Mouse (Mus musculus): ENCODE measurements at regions not wholly inside any gene's neighbourhood (a gene's known extent, or its start where the extent isn't known, plus 50 kb on each side); places are given as distances from the start of the nearest gene placed in this dataset.
A peak's percentile ranks its signal among the peaks of the same experiment; 100 is the strongest.

GRCm38 (mm10) chr1:190422874-190423273, 252.4 kb upstream of the Prox1 start:
- ATAC-seq (ENCODE audit: low read depth), result no peak
- Histone ChIP-seq H3K9ac (ENCODE audit: low read depth, low read length) (no peak overlapping the region), H3K27ac (replicated peaks; ENCODE audit: low read depth, low read length) (no peak overlapping the region), H3K4me2 (ENCODE audit: low read depth, low read length) (no peak overlapping the region), H3K36me3 (ENCODE audit: control insufficient read depth, insufficient read depth, low read length) (no peaks in the 10 kb centered on the region), H3K9me3 (ENCODE audit: control insufficient read depth, low read length) (no peaks in the 10 kb centered on the region), H3K4me3 (ENCODE audit: low read depth, low read length) (no peak overlapping the region), H3K4me1 (ENCODE audit: control insufficient read depth, insufficient read depth, low read length) (no peaks in the 10 kb centered on the region), H3K27me3 (replicated peaks; ENCODE audit: control insufficient read depth, insufficient read depth, low read length) (peaks cover 2% of the 10 kb centered on the region; the same call in 1 of the 2 replicates)
- 63% methylated on average over 9 of the region's 9 CpGs for WGBS
- DNase-seq (ENCODE audit: low spot score), result peak; percentile 40

- Histone ChIP-seq H3K4me3 (ENCODE audit: low read depth, low read length) (no peak overlapping the region), H3K4me2 (ENCODE audit: low read depth, low read length) (no peak overlapping the region), H3K4me1 (ENCODE audit: control insufficient read depth, insufficient read depth, low read length) (no peaks in the 10 kb centered on the region), H3K9ac (ENCODE audit: low read depth, low read length) (no peak overlapping the region), H3K27me3 (replicated peaks; ENCODE audit: control insufficient read depth, insufficient read depth, low read length) (peaks cover 3% of the 10 kb centered on the region; the same call in 1 of the 2 replicates), H3K27ac (replicated peaks; ENCODE audit: low read depth, low read length) (no peak overlapping the region), H3K36me3 (ENCODE audit: control insufficient read depth, insufficient read depth, low read length) (no peaks in the 10 kb centered on the region), H3K9me3 (ENCODE audit: control insufficient read depth, low read length) (no peaks in the 10 kb centered on the region)
- ATAC-seq (ENCODE audit: low read depth) (no peak), DNase-seq (ENCODE audit: low spot score) (peak; percentile 43)
- WGBS, result 73% methylated on average over 13 of the region's 13 CpGs
Measured at GRCm38 (mm10) chr1:190419709-190420108, 249.2 kb upstream of the Prox1 start.

DNA sequence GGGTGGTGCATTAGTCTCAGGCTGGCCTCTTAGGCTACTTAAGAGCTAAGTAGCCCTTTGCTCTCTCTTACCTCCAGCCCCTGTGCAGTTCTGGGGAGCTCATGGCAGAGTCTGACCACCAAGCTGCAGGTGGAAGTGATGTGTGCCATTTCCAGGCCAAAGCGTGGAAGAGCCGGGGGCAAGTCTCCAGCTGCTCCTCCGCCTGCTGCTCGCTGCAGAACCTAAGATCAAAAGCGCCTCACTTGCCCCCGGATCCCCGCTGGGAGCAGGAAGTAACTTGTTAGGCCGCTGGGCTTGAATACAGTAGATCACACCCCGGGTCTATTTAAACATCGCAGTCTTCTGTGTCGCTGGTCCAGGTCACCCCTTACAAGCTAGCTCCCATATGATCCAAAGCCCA, 246.8 kb upstream of the Prox1 start:
- Histone ChIP-seq H3K9ac (ENCODE audit: low read depth, low read length) (no peak overlapping the region), H3K27ac (replicated peaks; ENCODE audit: low read depth, low read length) (no peak overlapping the region), H3K4me3 (ENCODE audit: low read depth, low read length) (no peak overlapping the region), H3K27me3 (replicated peaks; ENCODE audit: control insufficient read depth, insufficient read depth, low read length) (peaks cover 3% of the 10 kb centered on the region; the same call in 1 of the 2 replicates), H3K4me1 (ENCODE audit: control insufficient read depth, insufficient read depth, low read length) (no peaks in the 10 kb centered on the region), H3K9me3 (ENCODE audit: control insufficient read depth, low read length) (no peaks in the 10 kb centered on the region), H3K4me2 (ENCODE audit: low read depth, low read length) (no peak overlapping the region), H3K36me3 (ENCODE audit: control insufficient read depth, insufficient read depth, low read length) (no peaks in the 10 kb centered on the region)
- ATAC-seq (ENCODE audit: low read depth) (no peak), DNase-seq (ENCODE audit: low spot score) (peak; percentile 5)
- WGBS, result 5% methylated on average over 11 of the region's 11 CpGs

DNA sequence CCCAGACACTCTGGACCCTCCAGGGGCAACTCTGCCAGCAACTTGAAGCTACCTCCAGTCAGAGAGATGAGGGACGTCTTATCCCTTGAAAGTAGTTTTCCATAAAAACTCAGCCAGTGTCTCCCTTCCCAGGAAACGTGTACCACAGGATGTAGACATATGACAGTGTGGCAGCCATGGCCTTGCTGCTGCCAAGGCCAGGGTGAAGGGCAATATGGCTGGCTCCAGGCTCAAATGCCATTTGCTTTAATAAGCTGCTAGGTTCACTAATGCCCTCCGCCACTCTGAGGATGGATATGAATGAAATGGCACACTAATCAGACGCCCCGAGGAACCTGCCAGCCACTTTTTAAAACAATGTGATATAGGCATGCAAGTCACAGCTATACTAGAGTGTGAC, 241.2 kb upstream of the Prox1 start:
- ATAC-seq (ENCODE audit: low read depth) (no peak), DNase-seq (ENCODE audit: low spot score) (no peak)
- no peak overlapping the region for H3K9ac ChIP-seq (ENCODE audit: low read depth, low read length)
- H3K4me1 ChIP-seq (ENCODE audit: control insufficient read depth, insufficient read depth, low read length), result no peaks in the 10 kb centered on the region
- no peaks in the 10 kb centered on the region for H3K27me3 ChIP-seq (replicated peaks; ENCODE audit: control insufficient read depth, insufficient read depth, low read length)
- H3K9me3 ChIP-seq (ENCODE audit: control insufficient read depth, low read length), result no peaks in the 10 kb centered on the region
- no peaks in the 10 kb centered on the region for H3K36me3 ChIP-seq (ENCODE audit: control insufficient read depth, insufficient read depth, low read length)
- H3K27ac ChIP-seq (replicated peaks; ENCODE audit: low read depth, low read length), result no peak overlapping the region
- no peak overlapping the region for H3K4me3 ChIP-seq (ENCODE audit: low read depth, low read length)
- 84% methylated on average over 5 of the region's 5 CpGs for WGBS
- no peak overlapping the region for H3K4me2 ChIP-seq (ENCODE audit: low read depth, low read length)

- DNase-seq (ENCODE audit: low spot score), result no peak
- no peaks in the 10 kb centered on the region for H3K27me3 ChIP-seq (replicated peaks; ENCODE audit: control insufficient read depth, insufficient read depth, low read length)
- no peaks in the 10 kb centered on the region for H3K4me1 ChIP-seq (ENCODE audit: control insufficient read depth, insufficient read depth, low read length)
- no peak overlapping the region for H3K4me2 ChIP-seq (ENCODE audit: low read depth, low read length)
- WGBS, result 62% methylated on average over 12 of the region's 12 CpGs
- no peak overlapping the region for H3K27ac ChIP-seq (replicated peaks; ENCODE audit: low read depth, low read length)
- H3K9me3 ChIP-seq (ENCODE audit: control insufficient read depth, low read length), result no peaks in the 10 kb centered on the region
- H3K36me3 ChIP-seq (ENCODE audit: control insufficient read depth, insufficient read depth, low read length), result no peaks in the 10 kb centered on the region
- ATAC-seq (ENCODE audit: low read depth), result no peak
- H3K9ac ChIP-seq (ENCODE audit: low read depth, low read length), result no peak overlapping the region
- no peak overlapping the region for H3K4me3 ChIP-seq (ENCODE audit: low read depth, low read length)
Measured at GRCm38 (mm10) chr1:190403335-190403734, 232.8 kb upstream of the Prox1 start.

GRCm38 (mm10) chr1:190398308-190398707, 227.8 kb upstream of the Prox1 start:
- no peaks in the 10 kb centered on the region for H3K36me3 ChIP-seq (ENCODE audit: control insufficient read depth, insufficient read depth, low read length)
- no peak overlapping the region for H3K27ac ChIP-seq (replicated peaks; ENCODE audit: low read depth, low read length)
- H3K4me3 ChIP-seq (ENCODE audit: low read depth, low read length), result no peak overlapping the region
- DNase-seq (ENCODE audit: low spot score), result no peak
- H3K27me3 ChIP-seq (replicated peaks; ENCODE audit: control insufficient read depth, insufficient read depth, low read length), result no peaks in the 10 kb centered on the region
- H3K4me2 ChIP-seq (ENCODE audit: low read depth, low read length), result no peak overlapping the region
- no peaks in the 10 kb centered on the region for H3K9me3 ChIP-seq (ENCODE audit: control insufficient read depth, low read length)
- 50% methylated on average over 6 of the region's 6 CpGs for WGBS
- H3K4me1 ChIP-seq (ENCODE audit: control insufficient read depth, insufficient read depth, low read length), result no peaks in the 10 kb centered on the region
- H3K9ac ChIP-seq (ENCODE audit: low read depth, low read length), result no peak overlapping the region
- ATAC-seq (ENCODE audit: low read depth), result no peak

GRCm38 (mm10) chr1:190397811-190398210, 227.3 kb upstream of the Prox1 start:
- WGBS, result 52% methylated on average over 2 of the region's 2 CpGs
- Histone ChIP-seq H3K4me2 (ENCODE audit: low read depth, low read length) (no peak overlapping the region), H3K9ac (ENCODE audit: low read depth, low read length) (no peak overlapping the region), H3K4me3 (ENCODE audit: low read depth, low read length) (no peak overlapping the region), H3K9me3 (ENCODE audit: control insufficient read depth, low read length) (no peaks in the 10 kb centered on the region), H3K27ac (replicated peaks; ENCODE audit: low read depth, low read length) (no peak overlapping the region), H3K36me3 (ENCODE audit: control insufficient read depth, insufficient read depth, low read length) (no peaks in the 10 kb centered on the region), H3K4me1 (ENCODE audit: control insufficient read depth, insufficient read depth, low read length) (no peaks in the 10 kb centered on the region), H3K27me3 (replicated peaks; ENCODE audit: control insufficient read depth, insufficient read depth, low read length) (no peaks in the 10 kb centered on the region)
- DNase-seq (ENCODE audit: low spot score), result no peak
- no peak for ATAC-seq (ENCODE audit: low read depth)

GRCm38 (mm10) chr1:190393061-190393460, 222.5 kb upstream of the Prox1 start:
- H3K4me3 ChIP-seq (ENCODE audit: low read depth, low read length), result no peak overlapping the region
- no peak for DNase-seq (ENCODE audit: low spot score)
- no peak overlapping the region for H3K9ac ChIP-seq (ENCODE audit: low read depth, low read length)
- no peak for ATAC-seq (ENCODE audit: low read depth)
- no peaks in the 10 kb centered on the region for H3K27me3 ChIP-seq (replicated peaks; ENCODE audit: control insufficient read depth, insufficient read depth, low read length)
- no peaks in the 10 kb centered on the region for H3K4me1 ChIP-seq (ENCODE audit: control insufficient read depth, insufficient read depth, low read length)
- no peaks in the 10 kb centered on the region for H3K9me3 ChIP-seq (ENCODE audit: control insufficient read depth, low read length)
- no peak overlapping the region for H3K27ac ChIP-seq (replicated peaks; ENCODE audit: low read depth, low read length)
- no peaks in the 10 kb centered on the region for H3K36me3 ChIP-seq (ENCODE audit: control insufficient read depth, insufficient read depth, low read length)
- no peak overlapping the region for H3K4me2 ChIP-seq (ENCODE audit: low read depth, low read length)
- 66% methylated on average over 6 of the region's 6 CpGs for WGBS

- ATAC-seq (ENCODE audit: low read depth) (no peak), DNase-seq (ENCODE audit: low spot score) (no peak)
- H3K27ac ChIP-seq (replicated peaks; ENCODE audit: low read depth, low read length), result no peak overlapping the region
- 90% methylated on average over 4 of the region's 4 CpGs for WGBS
- H3K27me3 ChIP-seq (replicated peaks; ENCODE audit: control insufficient read depth, insufficient read depth, low read length), result no peaks in the 10 kb centered on the region
- H3K9ac ChIP-seq (ENCODE audit: low read depth, low read length), result no peak overlapping the region
- H3K4me2 ChIP-seq (ENCODE audit: low read depth, low read length), result no peak overlapping the region
- no peak overlapping the region for H3K4me3 ChIP-seq (ENCODE audit: low read depth, low read length)
- H3K9me3 ChIP-seq (ENCODE audit: control insufficient read depth, low read length), result no peaks in the 10 kb centered on the region
- no peaks in the 10 kb centered on the region for H3K36me3 ChIP-seq (ENCODE audit: control insufficient read depth, insufficient read depth, low read length)
- no peaks in the 10 kb centered on the region for H3K4me1 ChIP-seq (ENCODE audit: control insufficient read depth, insufficient read depth, low read length)
Measured at GRCm38 (mm10) chr1:190388853-190389252, 218.3 kb upstream of the Prox1 start.
